Mouse (Mus musculus): ENCODE results near the gene Gpr173. TPM values are rescaled to one million over a fixed set of nuclear protein-coding genes. Genes with fewer than 3 reads are reported as not detected.
"Not testable (repeated sequence)": the region's sequence is repeated elsewhere in the genome, so short reads cannot be mapped to it uniquely, and the experiment has no call there.

Gpr173 gene
- polyA plus RNA-seq, 1 experiment: 4.5 TPM

DNA sequence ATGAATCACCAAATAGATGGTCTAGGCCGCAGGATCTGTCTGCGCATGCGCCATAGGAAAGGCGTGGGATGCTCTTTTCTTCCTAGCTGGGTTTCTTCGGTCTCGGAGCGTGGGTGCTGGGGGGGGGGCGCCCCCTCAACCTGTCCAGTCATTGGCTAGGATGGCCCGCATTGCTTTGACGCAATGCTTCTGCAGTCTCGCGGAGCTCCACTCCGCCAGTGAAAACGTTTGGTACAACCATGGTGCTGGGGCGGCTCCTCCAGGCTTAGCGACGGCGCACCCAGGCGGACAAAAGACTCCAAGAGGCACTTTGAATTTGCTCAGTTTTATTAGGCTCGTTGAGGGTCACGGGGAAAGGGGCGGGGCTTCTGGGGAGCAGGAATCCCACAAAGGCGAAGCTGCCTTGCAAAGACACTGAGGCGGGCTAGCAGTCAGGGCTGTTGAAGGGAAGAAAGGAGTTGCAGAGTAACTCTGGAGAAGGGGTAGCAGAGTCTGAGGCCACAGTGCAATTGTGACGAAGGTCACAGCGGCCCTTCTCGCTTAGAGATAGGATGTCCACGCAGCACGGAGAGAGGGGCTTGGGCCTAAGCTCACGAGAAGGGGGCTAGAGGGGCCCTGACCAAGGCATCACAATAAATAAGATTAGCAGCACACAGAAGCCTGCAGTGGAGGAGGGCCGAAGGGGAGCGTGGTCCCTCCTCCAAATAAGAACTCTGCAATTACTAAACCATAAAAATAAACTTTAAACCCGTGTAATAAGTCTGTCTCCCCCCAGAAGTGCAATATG is 31.8 kb downstream of the Gpr173 start:
- H3K79me3 ChIP-seq (ENCODE audit: low read depth): peaks cover 9% of the 10 kb centered on the region
- peaks cover 10% of the 10 kb centered on the region for H3K36me3 ChIP-seq (ENCODE audit: control insufficient read depth, insufficient read depth)
- TF ChIP-seq MAX (IDR thresholded peaks at IDR 0.05) (no peak), FOSL1 (IDR thresholded peaks at IDR 0.05; ENCODE audit: insufficient read depth, low read length, poor library complexity, severe bottlenecking) (no peak), MYOG (IDR thresholded peaks at IDR 0.05; ENCODE audit: control insufficient read depth, extremely low read depth, insufficient read length) (no peak), MYOD1 (IDR thresholded peaks at IDR 0.05; ENCODE audit: control insufficient read depth, insufficient read length, low read depth) (no peak), CEBPB (IDR thresholded peaks at IDR 0.05; ENCODE audit: low read depth) (no peak), USF1 (IDR thresholded peaks at IDR 0.05; ENCODE audit: low read depth) (no peak), CTCF (IDR thresholded peaks at IDR 0.05; ENCODE audit: control insufficient read depth, insufficient read depth, insufficient read length) (no peak)
- H3K4me3 ChIP-seq (ENCODE audit: insufficient read depth, poor library complexity, severe bottlenecking): peak overlapping the region; percentile 21
- H3K27me3 ChIP-seq (ENCODE audit: control insufficient read depth, insufficient read depth, insufficient read length): no peaks in the 10 kb centered on the region
- peaks cover 24% of the 10 kb centered on the region for H3K79me2 ChIP-seq (ENCODE audit: control insufficient read depth, insufficient read depth)
- H3ac ChIP-seq (ENCODE audit: control insufficient read depth, insufficient read length, low read depth): peak overlapping the region; percentile 69

DNA sequence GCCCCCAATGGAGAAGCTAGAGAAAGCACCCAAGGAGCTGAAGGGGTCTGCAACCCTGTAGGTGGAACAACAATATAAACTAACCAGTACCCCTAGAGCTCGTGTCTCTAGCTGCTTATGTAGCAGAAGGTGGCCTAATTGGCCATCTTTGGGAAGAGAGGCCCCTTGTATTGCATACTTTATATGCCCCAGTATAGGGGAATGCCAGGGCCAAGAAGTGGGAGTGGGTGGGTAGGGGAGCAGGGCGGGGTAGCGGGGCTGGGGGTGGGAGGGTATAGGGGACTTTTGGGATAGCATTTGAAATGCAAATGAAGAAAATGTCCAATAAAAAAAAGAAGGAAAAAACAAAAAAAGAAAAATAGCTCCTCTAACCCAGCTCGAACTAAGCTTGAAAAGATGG is 32.4 kb downstream of the Gpr173 start:
- H3K79me2 ChIP-seq (ENCODE audit: control insufficient read depth, insufficient read depth): peaks cover 18% of the 10 kb centered on the region
- H3K79me3 ChIP-seq (ENCODE audit: low read depth); H3K4me3 ChIP-seq (ENCODE audit: insufficient read depth, poor library complexity, severe bottlenecking); H3K27me3 ChIP-seq (ENCODE audit: control insufficient read depth, insufficient read depth, insufficient read length); H3ac ChIP-seq (ENCODE audit: control insufficient read depth, insufficient read length, low read depth): not testable (repeated sequence)
- H3K36me3 ChIP-seq (ENCODE audit: control insufficient read depth, insufficient read depth): peaks cover 10% of the 10 kb centered on the region

DNA sequence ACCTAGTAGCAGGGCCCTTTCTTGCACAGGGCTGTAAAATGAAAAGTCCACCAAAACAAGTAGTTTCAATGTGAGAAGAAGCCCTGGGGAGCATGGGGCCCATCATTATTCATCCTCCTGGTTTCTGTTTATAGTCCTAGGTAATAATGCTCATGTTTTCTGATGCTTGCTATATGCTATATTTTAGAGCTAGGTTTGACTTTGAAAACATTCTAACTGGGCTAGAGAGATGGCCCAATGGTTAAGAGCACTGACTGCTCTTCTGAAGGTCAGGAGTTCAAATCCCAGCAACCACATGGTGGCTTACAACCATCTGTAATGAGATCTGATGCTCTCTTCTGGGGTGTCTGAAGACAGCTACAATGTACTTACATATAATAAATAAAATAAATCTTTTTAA is 39.1 kb downstream of the Gpr173 start:
- not testable (repeated sequence) for H3K79me2 ChIP-seq (ENCODE audit: control insufficient read depth, insufficient read depth); H3K79me3 ChIP-seq (ENCODE audit: low read depth); H3K4me3 ChIP-seq (ENCODE audit: insufficient read depth, poor library complexity, severe bottlenecking); H3K36me3 ChIP-seq (ENCODE audit: control insufficient read depth, insufficient read depth); H3ac ChIP-seq (ENCODE audit: control insufficient read depth, insufficient read length, low read depth); H3K27me3 ChIP-seq (ENCODE audit: control insufficient read depth, insufficient read depth, insufficient read length)

DNA sequence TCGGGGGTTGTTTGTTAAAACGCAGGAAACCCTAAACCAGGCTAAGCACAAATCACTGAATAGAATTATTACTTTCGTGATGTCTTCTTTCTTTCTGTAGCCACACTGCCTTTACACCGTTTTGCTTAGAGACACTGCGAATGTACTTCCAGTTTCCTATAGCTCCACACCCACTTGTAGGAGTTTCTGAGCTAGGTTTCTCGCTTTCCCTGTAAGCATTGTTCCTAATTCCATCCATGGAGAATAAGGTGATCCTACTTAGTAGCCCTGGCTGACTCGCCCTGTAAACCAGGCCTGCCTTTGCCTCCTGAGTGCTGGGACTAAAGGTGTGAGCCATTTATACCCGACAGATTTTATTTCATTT is 40.8 kb downstream of the Gpr173 start:
- H3K27me3 ChIP-seq (ENCODE audit: control insufficient read depth, insufficient read depth, insufficient read length): no peaks in the 10 kb centered on the region
- H3K79me2 ChIP-seq (ENCODE audit: control insufficient read depth, insufficient read depth): peaks cover 6% of the 10 kb centered on the region
- H3K4me3 ChIP-seq (ENCODE audit: insufficient read depth, poor library complexity, severe bottlenecking): no peak overlapping the region
- H3K36me3 ChIP-seq (ENCODE audit: control insufficient read depth, insufficient read depth): no peaks in the 10 kb centered on the region
- H3K79me3 ChIP-seq (ENCODE audit: low read depth): no peaks in the 10 kb centered on the region
- H3ac ChIP-seq (ENCODE audit: control insufficient read depth, insufficient read length, low read depth): peak overlapping the region; percentile 32
- TF ChIP-seq MYOD1 (IDR thresholded peaks at IDR 0.05; ENCODE audit: control insufficient read depth, insufficient read length, low read depth) (no peak), CEBPB (IDR thresholded peaks at IDR 0.05; ENCODE audit: low read depth) (no peak), MYOG (IDR thresholded peaks at IDR 0.05; ENCODE audit: control insufficient read depth, extremely low read depth, insufficient read length) (no peak), USF1 (IDR thresholded peaks at IDR 0.05; ENCODE audit: low read depth) (no peak), FOSL1 (IDR thresholded peaks at IDR 0.05; ENCODE audit: insufficient read depth, low read length, poor library complexity, severe bottlenecking) (no peak), CTCF (IDR thresholded peaks at IDR 0.05; ENCODE audit: control insufficient read depth, insufficient read depth, insufficient read length) (no peak), MAX (IDR thresholded peaks at IDR 0.05) (no peak)

DNA sequence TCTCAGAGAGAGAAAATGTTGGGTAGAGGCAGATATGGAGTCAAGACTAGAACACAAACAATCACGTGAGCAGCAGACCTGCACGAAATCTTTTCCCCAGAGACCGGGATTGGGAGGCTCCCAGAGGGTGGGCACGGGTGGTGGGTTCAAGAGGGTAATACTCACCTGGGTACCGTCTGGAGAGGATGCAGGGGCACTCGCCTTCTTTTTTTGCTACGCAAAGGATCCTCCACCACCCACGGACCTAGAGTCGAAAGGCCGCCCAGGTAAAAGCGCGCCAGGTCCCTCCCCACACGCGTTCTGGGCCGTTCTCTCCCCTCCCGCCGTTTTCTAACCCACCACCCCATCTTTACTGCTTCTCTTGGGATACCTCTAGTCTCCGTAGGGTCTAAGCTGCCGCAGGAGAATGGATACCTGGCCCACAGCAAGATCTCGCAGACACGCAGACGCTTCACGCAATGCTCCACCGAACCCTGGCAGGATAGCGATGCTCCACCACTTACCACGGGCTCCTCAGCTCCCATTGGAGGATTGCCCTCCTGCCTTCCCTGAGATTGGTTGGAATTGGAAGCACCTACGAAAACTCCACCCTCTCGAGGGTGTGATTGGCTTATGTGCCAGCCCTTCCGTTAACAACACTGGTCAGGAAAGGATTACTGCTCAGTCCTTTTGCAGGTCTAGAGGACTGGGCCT is 41.4 kb downstream of the Gpr173 start, which contains the start of gene Kantr:
Gene Kantr, minus strand, starts transcription at position 500 of the 693 bp plus-strand sequence.
- Histone ChIP-seq H3K79me2 (ENCODE audit: control insufficient read depth, insufficient read depth) (peaks cover 6% of the 10 kb centered on the region), H3K27me3 (ENCODE audit: control insufficient read depth, insufficient read depth, insufficient read length) (no peaks in the 10 kb centered on the region), H3K79me3 (ENCODE audit: low read depth) (no peaks in the 10 kb centered on the region), H3K4me3 (ENCODE audit: insufficient read depth, poor library complexity, severe bottlenecking) (peak within 1 kb of the TSS; percentile 45), H3ac (ENCODE audit: control insufficient read depth, insufficient read length, low read depth) (peak within 1 kb of the TSS; percentile 59), H3K36me3 (ENCODE audit: control insufficient read depth, insufficient read depth) (no peaks in the 10 kb centered on the region)
- TF ChIP-seq MYOD1 (IDR thresholded peaks at IDR 0.05; ENCODE audit: control insufficient read depth, insufficient read length, low read depth): no peak
- TF ChIP-seq CEBPB (IDR thresholded peaks at IDR 0.05; ENCODE audit: low read depth): no peak
- no peak for TF ChIP-seq FOSL1 (IDR thresholded peaks at IDR 0.05; ENCODE audit: insufficient read depth, low read length, poor library complexity, severe bottlenecking)
- TF ChIP-seq MYOG (IDR thresholded peaks at IDR 0.05; ENCODE audit: control insufficient read depth, extremely low read depth, insufficient read length): no peak
- TF ChIP-seq CTCF (IDR thresholded peaks at IDR 0.05; ENCODE audit: control insufficient read depth, insufficient read depth, insufficient read length): no peak
- TF ChIP-seq USF1 (IDR thresholded peaks at IDR 0.05; ENCODE audit: low read depth): peak; percentile 53

DNA sequence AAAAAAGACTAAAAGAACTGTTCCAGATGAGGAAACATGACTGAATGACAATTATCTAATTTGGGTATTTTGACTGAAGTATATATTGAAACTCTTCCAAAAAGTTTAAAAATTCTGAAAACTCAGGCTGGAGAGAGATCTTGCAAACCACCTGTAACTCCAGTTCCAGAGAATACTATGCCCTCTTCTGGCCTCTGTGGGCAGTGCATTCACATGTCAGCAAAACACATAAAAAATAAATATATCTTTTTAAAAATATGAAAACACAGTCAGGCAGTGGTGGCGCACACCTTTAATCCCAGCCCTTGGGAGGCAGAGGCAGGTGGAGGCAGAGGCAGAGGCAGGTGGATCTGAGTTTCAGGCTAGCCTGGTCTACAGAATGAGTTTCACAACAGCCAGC is 44.9 kb downstream of the Gpr173 start:
- H3K79me3 ChIP-seq (ENCODE audit: low read depth): no peaks in the 10 kb centered on the region
- TF ChIP-seq MYOG (IDR thresholded peaks at IDR 0.05; ENCODE audit: control insufficient read depth, extremely low read depth, insufficient read length) (no peak), MYOD1 (IDR thresholded peaks at IDR 0.05; ENCODE audit: control insufficient read depth, insufficient read length, low read depth) (no peak), FOSL1 (IDR thresholded peaks at IDR 0.05; ENCODE audit: insufficient read depth, low read length, poor library complexity, severe bottlenecking) (no peak), USF1 (IDR thresholded peaks at IDR 0.05; ENCODE audit: low read depth) (no peak), MAX (IDR thresholded peaks at IDR 0.05) (no peak)
- H3K79me2 ChIP-seq (ENCODE audit: control insufficient read depth, insufficient read depth): peaks cover 6% of the 10 kb centered on the region
- no peaks in the 10 kb centered on the region for H3K36me3 ChIP-seq (ENCODE audit: control insufficient read depth, insufficient read depth)
- no peak overlapping the region for H3K4me3 ChIP-seq (ENCODE audit: insufficient read depth, poor library complexity, severe bottlenecking)
- no peaks in the 10 kb centered on the region for H3K27me3 ChIP-seq (ENCODE audit: control insufficient read depth, insufficient read depth, insufficient read length)
- no peak overlapping the region for H3ac ChIP-seq (ENCODE audit: control insufficient read depth, insufficient read length, low read depth)

Data from C2C12 (cell line).